Mouse (Mus musculus) E14TG2a.4 (cell line): ENCODE measurements around the gene Gdf15.

Experiments used
- CTCF ChIP-seq: conservative IDR thresholded peaks from 2 replicates; pipeline ENCODE4 v1.5.1; 2014; ENCODE audit warnings: low read length
- POU5F1 ChIP-seq: IDR thresholded peaks from 2 replicates; pipeline ENCODE4 v1.6.1; 2014; ENCODE audit warnings: low read length, borderline replicate concordance

DNA sequence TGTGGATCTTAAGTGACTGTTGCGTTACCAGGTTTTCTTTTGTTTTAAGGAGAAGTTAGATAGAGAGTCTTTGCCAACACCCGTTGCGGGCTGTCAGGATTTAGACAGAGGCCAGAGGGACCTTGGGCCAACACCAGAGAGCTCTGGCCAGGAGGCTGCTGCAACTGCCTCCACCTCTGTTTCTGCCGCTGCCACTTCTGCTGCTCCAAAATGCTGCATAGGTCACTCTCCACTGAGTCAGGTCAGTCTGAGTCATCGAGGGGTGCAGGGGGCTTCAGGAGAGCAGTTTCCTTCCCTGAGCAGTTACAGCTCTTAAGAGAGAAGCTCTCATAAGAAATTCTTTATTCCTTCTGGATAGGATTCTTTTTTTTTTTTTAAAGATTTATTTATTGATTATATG, 5.2 kb downstream of the Gdf15 start:
- no peak for TF ChIP-seq CTCF
- no peak for TF ChIP-seq POU5F1
